Mouse (Mus musculus) megakaryocyte, embryonic 14.5 days (primary cell): Measurements from ENCODE around the gene Gm9780. TPM values are rescaled to one million over a fixed set of nuclear protein-coding genes. Genes with fewer than 3 reads are reported as not detected.
"Not testable (repeated sequence)": the region's sequence is repeated elsewhere in the genome, so short reads cannot be mapped to it uniquely, and the experiment has no call there.

ENCODE experiments used
- H3K27me3 ChIP-seq: replicated peaks from 2 replicates; pipeline ENCODE3; 2012; ENCODE audit warnings: inconsistent platforms
- H3K36me3 ChIP-seq: replicated peaks from 2 replicates; pipeline ENCODE3; 2012; ENCODE audit warnings: low read length, inconsistent platforms, mixed read lengths
- H3K4me1 ChIP-seq: 2 replicates; pipeline ENCODE4 v1.6.1; 2012; ENCODE audit warnings: inconsistent platforms
- H3K4me3 ChIP-seq: replicated peaks from 2 replicates; pipeline ENCODE3; 2012; ENCODE audit warnings: moderate library complexity, mild to moderate bottlenecking, inconsistent platforms
- H3K9me3 ChIP-seq: 2 replicates; pipeline ENCODE4 v1.6.1; 2012; ENCODE audit warnings: inconsistent platforms
- polyA plus RNA-seq: library from polyadenylated mRNA; stranded (reverse); fragments of >175 nt; gene quantifications from 2 replicates; pipeline ENCODE4 v1.2.3, GENCODE M21; 2012; ENCODE audit warnings: low replicate concordance; ENCODE audit not compliant: insufficient read depth

Gm9780 gene
- polyA plus RNA-seq: not detected in 2 replicates

GRCm38 (mm10) chr14:26042611-26043010 is at the start of gene Gm9780:
Gene Gm9780, minus strand, starts transcription at chr14:26042711.
- not testable (repeated sequence) for H3K9me3 ChIP-seq

GRCm38 (mm10) chr14:26081997-26082396 is 39.5 kb upstream of the Gm9780 start, which contains the start of gene Cphx3:
Gene Cphx3, plus strand, starts transcription at chr14:26082297.
- not testable (repeated sequence) for H3K36me3 ChIP-seq, H3K4me1 ChIP-seq, H3K9me3 ChIP-seq

More at GRCm38 (mm10) chr14:26042611-26043010, at the start of gene Gm9780:
- H3K27me3 ChIP-seq, H3K36me3 ChIP-seq, H3K4me3 ChIP-seq, H3K4me1 ChIP-seq: not testable (repeated sequence)

GRCm38 (mm10) chr14:26081216-26081615 is 38.7 kb upstream of the Gm9780 start, which contains the start of gene Cphx2:
Gene Cphx2, plus strand, starts transcription at chr14:26081516.
- H3K27me3 ChIP-seq, H3K36me3 ChIP-seq, H3K9me3 ChIP-seq, H3K4me3 ChIP-seq, H3K4me1 ChIP-seq: not testable (repeated sequence)

More at GRCm38 (mm10) chr14:26081997-26082396, 39.5 kb upstream of the Gm9780 start, which contains the start of gene Cphx3:
- not testable (repeated sequence) for H3K27me3 ChIP-seq, H3K4me3 ChIP-seq

GRCm38 (mm10) chr14:26076620-26077390 is 34.3 kb upstream of the Gm9780 start:
- not testable (repeated sequence) for H3K27me3 ChIP-seq, H3K4me1 ChIP-seq, H3K9me3 ChIP-seq, H3K4me3 ChIP-seq, H3K36me3 ChIP-seq

- H3K36me3 ChIP-seq, H3K4me3 ChIP-seq, H3K4me1 ChIP-seq, H3K9me3 ChIP-seq, H3K27me3 ChIP-seq: not testable (repeated sequence)
These were observed 24.8 kb upstream of the Gm9780 start, which contains the start of gene Tmem254c for GRCm38 (mm10) chr14:26067325-26067633. Gene Tmem254c, minus strand, starts transcription at chr14:26067355.

GRCm38 (mm10) chr14:26066574-26067324 is 24.2 kb upstream of the Gm9780 start:
- H3K4me3 ChIP-seq, H3K9me3 ChIP-seq, H3K27me3 ChIP-seq, H3K36me3 ChIP-seq, H3K4me1 ChIP-seq: not testable (repeated sequence)

- H3K9me3 ChIP-seq, H3K4me1 ChIP-seq, H3K4me3 ChIP-seq, H3K36me3 ChIP-seq, H3K27me3 ChIP-seq: not testable (repeated sequence)
These were observed 16.9 kb upstream of the Gm9780 start for GRCm38 (mm10) chr14:26059362-26059761.

GRCm38 (mm10) chr14:26058184-26058583 is 15.7 kb upstream of the Gm9780 start:
- H3K4me1 ChIP-seq, H3K27me3 ChIP-seq, H3K36me3 ChIP-seq, H3K4me3 ChIP-seq, H3K9me3 ChIP-seq: not testable (repeated sequence)

- not testable (repeated sequence) for H3K27me3 ChIP-seq, H3K4me3 ChIP-seq, H3K4me1 ChIP-seq, H3K36me3 ChIP-seq, H3K9me3 ChIP-seq
These were observed 6.3 kb upstream of the Gm9780 start for GRCm38 (mm10) chr14:26048767-26049166.

- not testable (repeated sequence) for H3K36me3 ChIP-seq, H3K27me3 ChIP-seq, H3K9me3 ChIP-seq, H3K4me1 ChIP-seq, H3K4me3 ChIP-seq
These were observed 4.5 kb upstream of the Gm9780 start for GRCm38 (mm10) chr14:26047026-26047425.

- H3K4me1 ChIP-seq: not testable (repeated sequence)
These were observed 2.5 kb upstream of the Gm9780 start for GRCm38 (mm10) chr14:26045007-26045406.

GRCm38 (mm10) chr14:26035439-26035838 is 7.1 kb downstream of the Gm9780 start:
- not testable (repeated sequence) for H3K4me3 ChIP-seq, H3K9me3 ChIP-seq, H3K4me1 ChIP-seq, H3K36me3 ChIP-seq, H3K27me3 ChIP-seq

More at GRCm38 (mm10) chr14:26045007-26045406, 2.5 kb upstream of the Gm9780 start:
- H3K9me3 ChIP-seq, H3K27me3 ChIP-seq, H3K36me3 ChIP-seq, H3K4me3 ChIP-seq: not testable (repeated sequence)

GRCm38 (mm10) chr14:26034364-26034763 is 8.1 kb downstream of the Gm9780 start:
- H3K4me1 ChIP-seq, H3K36me3 ChIP-seq, H3K4me3 ChIP-seq, H3K27me3 ChIP-seq, H3K9me3 ChIP-seq: not testable (repeated sequence)

GRCm38 (mm10) chr14:26025653-26026052 is 16.9 kb downstream of the Gm9780 start:
- H3K27me3 ChIP-seq, H3K4me1 ChIP-seq, H3K4me3 ChIP-seq, H3K36me3 ChIP-seq, H3K9me3 ChIP-seq: not testable (repeated sequence)

- H3K36me3 ChIP-seq, H3K9me3 ChIP-seq, H3K4me3 ChIP-seq, H3K4me1 ChIP-seq, H3K27me3 ChIP-seq: not testable (repeated sequence)
These were observed 19.7 kb downstream of the Gm9780 start for GRCm38 (mm10) chr14:26022831-26023230.

GRCm38 (mm10) chr14:26021555-26021954 is 21.0 kb downstream of the Gm9780 start:
- H3K27me3 ChIP-seq, H3K4me3 ChIP-seq, H3K4me1 ChIP-seq, H3K36me3 ChIP-seq, H3K9me3 ChIP-seq: not testable (repeated sequence)
